Mouse (Mus musculus): Measurements from ENCODE around the gene Ccdc155. TPM values are rescaled to one million over a fixed set of nuclear protein-coding genes. Genes with fewer than 3 reads are reported as not detected.

The Ccdc155 gene
- polyA plus RNA-seq, 1 experiment from 2014 or later, result 0.53 TPM

DNA sequence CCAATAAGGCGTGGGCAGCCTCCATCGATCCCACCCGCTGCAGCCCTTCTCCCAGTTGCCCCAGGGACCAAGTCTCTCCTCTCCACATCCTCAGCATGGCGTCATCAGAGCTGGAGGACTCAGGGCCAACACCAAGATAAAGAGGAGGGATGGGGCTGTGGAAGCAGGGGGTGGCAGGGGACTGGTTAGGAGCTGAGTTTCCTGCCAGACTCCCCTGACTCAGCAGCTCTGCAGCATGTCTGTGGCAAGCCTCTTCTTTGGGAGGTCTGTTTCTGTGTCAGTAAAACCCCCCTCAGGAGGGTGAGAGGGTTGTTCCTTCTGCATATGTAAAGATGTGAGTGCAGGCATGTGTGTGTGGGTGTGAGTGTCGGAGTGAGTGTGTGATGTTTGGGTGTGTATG is 7.7 kb downstream of the Ccdc155 start:
- H3K9ac ChIP-seq (ENCODE audit: low read depth, low read length), result no peak overlapping the region
- H3K27me3 ChIP-seq (replicated peaks; ENCODE audit: control insufficient read depth, insufficient read depth, low read length), result peaks cover 30% of the 10 kb centered on the region
- no peaks in the 10 kb centered on the region; the same call in 1 of the 2 replicates for H3K4me1 ChIP-seq (replicated peaks; ENCODE audit: control insufficient read depth, insufficient read depth, low read length)
- no peaks in the 10 kb centered on the region for H3K36me3 ChIP-seq (ENCODE audit: control insufficient read depth, insufficient read depth, low read length)
- 58% methylated on average over 5 of the region's 5 CpGs for WGBS
- ATAC-seq (replicated peaks; ENCODE audit: low FRiP score), result no peak
- no peak overlapping the region for H3K4me3 ChIP-seq (ENCODE audit: low read depth, low read length)
- no peak overlapping the region for H3K4me2 ChIP-seq
- no peaks in the 10 kb centered on the region for H3K9me3 ChIP-seq (ENCODE audit: control insufficient read depth, low read length)
- DNase-seq (ENCODE audit: low spot score), result no peak
- H3K27ac ChIP-seq (ENCODE audit: low read depth, low read length), result no peak overlapping the region

DNA sequence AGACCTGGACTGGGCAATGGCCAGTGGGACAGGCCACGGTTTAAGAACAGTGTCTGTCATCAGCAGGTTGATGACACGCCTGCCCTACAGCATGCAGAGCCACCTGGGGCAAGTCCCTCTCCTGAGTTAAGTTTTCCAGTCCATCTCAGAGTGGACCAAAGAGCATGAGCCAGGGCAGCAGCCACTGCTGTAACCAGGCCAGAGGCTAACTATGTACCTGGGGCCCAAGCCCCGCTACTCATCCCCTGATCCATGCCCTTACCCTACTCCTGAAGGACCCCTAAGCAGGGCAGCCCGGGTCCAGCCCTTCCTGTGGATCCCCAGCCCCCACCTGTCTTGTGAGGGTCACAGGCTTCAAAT is 8.5 kb downstream of the Ccdc155 start:
- H3K4me2 ChIP-seq, result no peak overlapping the region
- no peaks in the 10 kb centered on the region for H3K36me3 ChIP-seq (ENCODE audit: control insufficient read depth, insufficient read depth, low read length)
- DNase-seq (ENCODE audit: low spot score) (no peak), ATAC-seq (replicated peaks; ENCODE audit: low FRiP score) (no peak)
- no peaks in the 10 kb centered on the region; the same call in 1 of the 2 replicates for H3K4me1 ChIP-seq (replicated peaks; ENCODE audit: control insufficient read depth, insufficient read depth, low read length)
- H3K27ac ChIP-seq (ENCODE audit: low read depth, low read length), result no peak overlapping the region
- no peak overlapping the region for H3K9ac ChIP-seq (ENCODE audit: low read depth, low read length)
- H3K27me3 ChIP-seq (replicated peaks; ENCODE audit: control insufficient read depth, insufficient read depth, low read length), result peaks cover 34% of the 10 kb centered on the region
- no peaks in the 10 kb centered on the region for H3K9me3 ChIP-seq (ENCODE audit: control insufficient read depth, low read length)
- WGBS, result 77% methylated on average over 4 of the region's 4 CpGs
- no peak overlapping the region for H3K4me3 ChIP-seq (ENCODE audit: low read depth, low read length)

DNA sequence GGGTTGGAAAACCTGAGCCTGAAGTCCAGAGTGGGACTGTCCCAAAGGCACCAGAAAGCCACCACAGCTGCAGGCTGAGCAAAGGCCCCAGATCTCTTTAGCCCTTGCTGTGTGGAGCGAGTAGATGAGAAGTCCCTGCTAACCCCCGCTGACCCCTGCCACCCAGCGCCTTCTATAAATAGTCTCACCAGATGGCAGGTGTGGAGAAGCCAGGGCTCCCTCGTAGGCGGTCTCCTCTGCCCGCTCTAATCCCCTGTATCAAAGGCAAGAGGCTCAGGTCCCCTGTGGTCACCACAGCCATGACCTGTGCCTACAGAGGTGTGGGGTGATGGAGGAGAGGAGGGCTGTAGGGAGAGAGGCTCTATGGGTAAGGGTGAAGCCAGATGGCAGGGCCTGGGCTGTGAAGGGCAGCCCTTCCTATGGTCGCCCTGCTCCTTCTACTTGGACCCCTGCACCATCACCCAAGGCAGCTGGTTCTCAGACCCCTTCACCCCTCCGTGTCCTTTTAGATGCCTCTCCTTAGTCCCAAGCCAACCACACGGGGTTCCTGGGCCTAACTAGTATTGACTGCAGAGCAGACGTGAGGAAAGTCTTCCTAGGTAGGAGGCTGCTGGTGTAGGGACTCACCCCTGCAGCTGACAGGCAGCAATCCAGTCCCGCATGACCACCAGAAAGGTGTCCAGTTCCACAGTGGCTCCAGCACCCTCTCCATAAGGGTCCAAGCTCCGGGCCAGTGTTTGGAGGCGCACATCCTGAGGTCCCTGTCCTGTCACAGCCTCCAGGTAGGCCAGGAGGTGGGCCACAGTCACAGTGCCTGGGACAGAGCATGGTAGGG is 9.1 kb downstream of the Ccdc155 start:
- Histone ChIP-seq H3K4me2 (no peak overlapping the region), H3K4me3 (ENCODE audit: low read depth, low read length) (no peak overlapping the region), H3K27ac (ENCODE audit: low read depth, low read length) (no peak overlapping the region), H3K9ac (ENCODE audit: low read depth, low read length) (no peak overlapping the region), H3K27me3 (replicated peaks; ENCODE audit: control insufficient read depth, insufficient read depth, low read length) (peaks cover 40% of the 10 kb centered on the region), H3K4me1 (replicated peaks; ENCODE audit: control insufficient read depth, insufficient read depth, low read length) (no peaks in the 10 kb centered on the region), H3K9me3 (ENCODE audit: control insufficient read depth, low read length) (no peaks in the 10 kb centered on the region), H3K36me3 (ENCODE audit: control insufficient read depth, insufficient read depth, low read length) (no peaks in the 10 kb centered on the region)
- ATAC-seq (replicated peaks; ENCODE audit: low FRiP score) (no peak), DNase-seq (ENCODE audit: low spot score) (no peak)
- WGBS, result 60% methylated on average over 13 of the region's 13 CpGs

DNA sequence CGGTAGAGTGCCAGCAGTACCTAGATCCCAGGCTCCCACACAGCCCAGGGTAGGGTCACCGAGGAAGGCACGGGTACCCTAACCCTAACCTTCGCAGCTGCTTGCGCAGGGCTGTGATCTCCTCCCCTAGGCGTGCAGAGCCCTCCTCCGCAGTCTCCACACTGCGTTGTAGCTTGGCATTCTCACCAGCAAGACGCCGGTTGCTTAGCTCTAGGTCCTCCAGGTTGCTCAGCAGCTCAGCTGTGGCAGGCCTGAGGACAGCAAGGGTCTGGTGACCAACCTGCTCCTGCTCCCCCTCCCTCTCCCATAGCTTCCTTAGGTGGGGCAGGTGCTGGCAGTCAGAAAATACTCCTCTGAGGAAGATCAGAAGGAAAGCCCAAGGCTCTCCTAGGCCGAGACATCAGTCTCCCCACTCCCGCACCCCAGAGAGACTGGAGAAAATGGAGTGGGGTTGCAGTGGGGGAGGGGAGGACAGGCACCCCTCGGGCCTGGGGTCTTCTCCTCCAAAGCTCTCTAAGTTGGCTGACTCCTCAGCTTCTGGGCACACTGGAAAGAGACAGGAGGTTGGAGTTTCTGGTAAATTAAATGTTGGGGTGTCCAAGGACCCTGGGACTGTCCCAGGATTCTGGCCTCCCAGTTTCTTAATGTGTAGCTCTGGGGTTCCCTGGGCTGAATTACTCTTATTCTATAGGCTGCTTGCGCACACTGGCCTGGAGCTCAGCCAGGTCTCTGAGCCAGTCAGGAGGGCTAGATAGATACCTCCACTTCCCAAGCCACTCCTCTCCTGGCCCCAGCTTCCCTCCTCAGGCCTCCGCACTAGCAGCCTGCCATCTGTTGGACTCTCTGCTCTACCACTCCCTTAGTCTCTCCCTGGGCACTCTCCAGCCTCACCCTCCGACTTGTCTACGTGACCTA is 10.6 kb downstream of the Ccdc155 start:
- Histone ChIP-seq H3K36me3 (ENCODE audit: control insufficient read depth, insufficient read depth, low read length) (no peaks in the 10 kb centered on the region), H3K4me1 (replicated peaks; ENCODE audit: control insufficient read depth, insufficient read depth, low read length) (no peaks in the 10 kb centered on the region), H3K4me2 (no peak overlapping the region), H3K27me3 (replicated peaks; ENCODE audit: control insufficient read depth, insufficient read depth, low read length) (peaks cover 47% of the 10 kb centered on the region), H3K9ac (ENCODE audit: low read depth, low read length) (no peak overlapping the region), H3K9me3 (ENCODE audit: control insufficient read depth, low read length) (no peaks in the 10 kb centered on the region), H3K4me3 (ENCODE audit: low read depth, low read length) (no peak overlapping the region), H3K27ac (ENCODE audit: low read depth, low read length) (no peak overlapping the region)
- no peak for ATAC-seq (replicated peaks; ENCODE audit: low FRiP score)
- 67% methylated on average over 17 of the region's 17 CpGs for WGBS
- DNase-seq (ENCODE audit: low spot score), result no peak

DNA sequence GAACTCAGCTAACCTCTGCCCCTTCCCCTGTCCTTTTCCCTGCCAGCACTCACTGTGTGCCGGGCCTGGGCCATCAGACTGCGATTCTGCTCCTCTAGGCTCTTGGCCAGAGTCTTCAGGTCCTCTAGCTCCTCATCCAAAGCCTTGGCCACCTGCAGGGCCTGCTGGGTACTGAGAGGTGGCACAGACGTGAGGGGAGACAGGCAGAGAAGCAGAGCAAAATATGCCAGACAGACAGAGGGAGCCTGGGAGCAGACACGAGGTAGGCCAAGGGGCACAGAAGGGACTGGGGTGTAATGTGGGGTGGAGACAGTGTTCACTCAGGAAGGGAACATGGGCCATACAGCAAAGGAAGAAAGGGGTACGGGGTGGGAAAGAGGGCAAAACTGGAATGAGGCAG is 11.3 kb downstream of the Ccdc155 start:
- Histone ChIP-seq H3K9me3 (ENCODE audit: control insufficient read depth, low read length) (no peaks in the 10 kb centered on the region), H3K27me3 (replicated peaks; ENCODE audit: control insufficient read depth, insufficient read depth, low read length) (peaks cover 54% of the 10 kb centered on the region), H3K9ac (ENCODE audit: low read depth, low read length) (no peak overlapping the region), H3K4me3 (ENCODE audit: low read depth, low read length) (no peak overlapping the region), H3K4me2 (no peak overlapping the region), H3K36me3 (ENCODE audit: control insufficient read depth, insufficient read depth, low read length) (no peaks in the 10 kb centered on the region), H3K27ac (ENCODE audit: low read depth, low read length) (no peak overlapping the region), H3K4me1 (replicated peaks; ENCODE audit: control insufficient read depth, insufficient read depth, low read length) (no peaks in the 10 kb centered on the region)
- ATAC-seq (replicated peaks; ENCODE audit: low FRiP score), result no peak
- 57% methylated on average over 5 of the region's 5 CpGs for WGBS
- no peak for DNase-seq (ENCODE audit: low spot score)

DNA sequence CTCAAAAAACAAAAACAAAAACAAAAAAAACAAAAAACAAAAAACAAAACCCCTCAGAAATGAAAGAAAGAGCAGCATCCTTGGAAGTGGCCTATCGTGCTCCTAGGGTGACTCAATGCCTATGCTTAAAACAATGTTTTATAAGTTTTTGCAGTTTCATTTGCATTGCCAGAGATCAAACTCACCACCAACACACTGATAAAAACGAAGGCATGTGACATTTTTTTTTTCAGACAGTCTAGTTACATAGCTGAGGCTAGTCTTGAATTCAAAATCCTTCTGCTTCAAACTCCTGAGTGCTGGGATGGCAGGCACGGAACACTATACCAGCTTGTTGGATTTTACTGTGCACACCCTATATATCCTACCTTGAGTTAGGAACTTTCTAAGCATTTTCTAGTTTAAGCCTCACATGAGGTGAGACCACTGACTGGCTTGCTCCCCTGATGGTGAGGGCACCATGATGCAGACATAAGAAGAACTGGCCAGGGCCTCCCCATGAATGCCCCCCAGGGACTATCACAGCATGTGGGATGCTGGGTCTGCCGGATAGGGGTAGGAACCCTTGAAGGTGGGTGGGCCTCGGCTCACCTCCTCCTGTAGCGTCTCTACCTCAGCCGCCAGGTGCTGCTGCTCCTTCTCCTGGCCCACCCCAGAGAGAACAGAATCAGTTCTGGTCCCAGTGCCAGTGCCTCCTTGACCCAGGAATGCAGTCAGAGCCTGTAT is 11.9 kb downstream of the Ccdc155 start:
- no peak for ATAC-seq (replicated peaks; ENCODE audit: low FRiP score)
- no peak for DNase-seq (ENCODE audit: low spot score)
- Histone ChIP-seq H3K9ac (ENCODE audit: low read depth, low read length) (no peak overlapping the region), H3K27me3 (replicated peaks; ENCODE audit: control insufficient read depth, insufficient read depth, low read length) (peaks cover 61% of the 10 kb centered on the region), H3K36me3 (ENCODE audit: control insufficient read depth, insufficient read depth, low read length) (no peaks in the 10 kb centered on the region), H3K4me1 (replicated peaks; ENCODE audit: control insufficient read depth, insufficient read depth, low read length) (no peaks in the 10 kb centered on the region), H3K4me3 (ENCODE audit: low read depth, low read length) (no peak overlapping the region), H3K4me2 (no peak overlapping the region), H3K9me3 (ENCODE audit: control insufficient read depth, low read length) (no peaks in the 10 kb centered on the region), H3K27ac (ENCODE audit: low read depth, low read length) (no peak overlapping the region)
- WGBS, result 75% methylated on average over 7 of the region's 7 CpGs

DNA sequence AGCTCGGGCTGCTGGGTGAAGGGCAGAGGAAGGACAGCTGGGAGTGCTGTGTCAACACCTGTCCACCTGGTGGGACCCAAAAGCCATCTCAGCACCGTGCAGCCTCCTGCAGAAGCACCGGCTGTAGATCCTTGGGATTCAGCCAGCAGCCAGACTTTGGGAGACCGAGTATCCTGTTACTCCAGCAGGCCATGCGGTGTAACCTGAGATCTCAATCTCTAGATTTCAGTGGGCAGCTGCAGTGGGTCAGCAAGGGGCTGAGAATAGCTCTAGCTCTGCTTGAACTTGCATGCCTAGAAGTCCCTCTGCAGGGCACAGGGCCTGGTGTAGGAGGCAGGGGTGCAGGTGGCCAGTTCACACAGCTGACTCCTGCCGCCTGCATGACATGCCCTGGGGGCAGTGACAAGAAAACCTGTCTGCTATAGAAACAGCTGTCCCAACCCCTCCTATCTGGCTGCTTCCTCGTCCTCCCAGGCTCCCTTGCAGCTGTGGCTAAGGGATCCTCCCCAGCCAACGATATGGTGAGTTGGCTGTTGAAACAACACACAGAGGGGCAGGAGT is 12.8 kb downstream of the Ccdc155 start:
- Histone ChIP-seq H3K4me1 (replicated peaks; ENCODE audit: control insufficient read depth, insufficient read depth, low read length) (no peaks in the 10 kb centered on the region), H3K36me3 (ENCODE audit: control insufficient read depth, insufficient read depth, low read length) (no peaks in the 10 kb centered on the region), H3K9me3 (ENCODE audit: control insufficient read depth, low read length) (no peaks in the 10 kb centered on the region), H3K27ac (ENCODE audit: low read depth, low read length) (no peak overlapping the region), H3K27me3 (replicated peaks; ENCODE audit: control insufficient read depth, insufficient read depth, low read length) (peaks cover 65% of the 10 kb centered on the region), H3K4me3 (ENCODE audit: low read depth, low read length) (no peak overlapping the region), H3K9ac (ENCODE audit: low read depth, low read length) (no peak overlapping the region), H3K4me2 (no peak overlapping the region)
- ATAC-seq (replicated peaks; ENCODE audit: low FRiP score) (no peak), DNase-seq (ENCODE audit: low spot score) (no peak)
- 21% methylated on average over 8 of the region's 8 CpGs for WGBS

DNA sequence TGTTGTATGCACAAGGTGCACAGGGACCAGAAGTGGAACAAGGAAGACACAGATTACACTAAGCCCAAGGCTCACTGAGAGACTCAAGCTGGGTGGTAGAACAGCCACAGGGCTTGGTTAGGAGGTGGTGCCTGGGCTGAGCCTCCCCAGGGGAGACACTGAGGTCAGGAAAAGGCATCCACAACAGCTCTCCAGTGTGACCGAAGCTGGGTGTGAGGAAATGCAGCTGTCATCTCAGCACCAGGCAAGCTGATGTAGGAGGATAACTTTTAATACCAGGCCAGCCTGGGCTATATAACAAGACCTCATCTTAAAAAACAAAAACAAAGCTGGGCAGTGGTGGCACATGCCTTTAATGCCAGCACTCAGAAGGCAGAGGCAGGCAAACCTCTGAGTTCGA is 13.5 kb downstream of the Ccdc155 start:
- DNase-seq (ENCODE audit: low spot score) (no peak), ATAC-seq (replicated peaks; ENCODE audit: low FRiP score) (no peak)
- H3K4me3 ChIP-seq (ENCODE audit: low read depth, low read length), result no peak overlapping the region
- H3K9ac ChIP-seq (ENCODE audit: low read depth, low read length), result no peak overlapping the region
- H3K9me3 ChIP-seq (ENCODE audit: control insufficient read depth, low read length), result no peaks in the 10 kb centered on the region
- 47% methylated on average over 2 of the region's 2 CpGs for WGBS
- peaks cover 70% of the 10 kb centered on the region for H3K27me3 ChIP-seq (replicated peaks; ENCODE audit: control insufficient read depth, insufficient read depth, low read length)
- H3K4me2 ChIP-seq, result no peak overlapping the region
- H3K36me3 ChIP-seq (ENCODE audit: control insufficient read depth, insufficient read depth, low read length), result no peaks in the 10 kb centered on the region
- no peak overlapping the region for H3K27ac ChIP-seq (ENCODE audit: low read depth, low read length)
- no peaks in the 10 kb centered on the region for H3K4me1 ChIP-seq (replicated peaks; ENCODE audit: control insufficient read depth, insufficient read depth, low read length)

Measured in liver, embryonic 11.5 days (tissue).